Mouse (Mus musculus) thymus, adult 2 months (tissue): ENCODE results near the gene Bmpr1a. TPM values are rescaled to one million over a fixed set of nuclear protein-coding genes. Genes with fewer than 3 reads are reported as not detected.
A peak's percentile ranks its signal among the peaks of the same experiment; 100 is the strongest.

ENCODE experiments used
- DNase-seq: peaks from one replicate; pipeline ENCODE4 v3.0.0; 2021
- H3K27ac ChIP-seq: fragments of 200-500 bp; 2 replicates; pipeline ENCODE4 v1.5.1; 2012; ENCODE audit warnings: low read length, control low read depth; ENCODE audit not compliant: control insufficient read depth, insufficient read depth
- H3K27me3 ChIP-seq: fragments of 200-500 bp; 2 replicates; pipeline ENCODE4 v1.6.1; 2012; ENCODE audit warnings: mild to moderate bottlenecking, low read length, moderate library complexity, mixed read lengths; ENCODE audit not compliant: control insufficient read depth, insufficient read depth
- H3K36me3 ChIP-seq: fragments of 200-500 bp; 2 replicates; pipeline ENCODE4 v1.6.1; 2012; ENCODE audit warnings: mild to moderate bottlenecking, low read length, moderate library complexity; ENCODE audit not compliant: control insufficient read depth, insufficient read depth
- H3K4me1 ChIP-seq: fragments of 200-500 bp; replicated peaks from 2 replicates; pipeline ENCODE4 v1.6.1; 2012; ENCODE audit warnings: low read length; ENCODE audit not compliant: control insufficient read depth, insufficient read depth
- H3K4me3 ChIP-seq: fragments of 200-500 bp; 2 replicates; pipeline ENCODE4 v1.5.1; 2012; ENCODE audit warnings: mild to moderate bottlenecking, low read length, control low read depth, moderate library complexity; ENCODE audit not compliant: control insufficient read depth, insufficient read depth
- CTCF ChIP-seq: fragments of 200-500 bp; IDR thresholded peaks from 2 replicates; pipeline ENCODE4 v1.5.1; 2012; ENCODE audit warnings: mild to moderate bottlenecking, control low read depth, low read length, moderate library complexity, borderline replicate concordance; ENCODE audit not compliant: control insufficient read depth, poor library complexity, insufficient read depth; ENCODE audit errors: extremely low read depth
- POLR2A ChIP-seq: fragments of 200-500 bp; IDR thresholded peaks from 2 replicates; pipeline ENCODE4 v1.6.1; 2012; ENCODE audit warnings: mild to moderate bottlenecking, low read length, control low read depth, moderate library complexity; ENCODE audit not compliant: control insufficient read depth, poor library complexity, insufficient read depth; ENCODE audit errors: extremely low read depth
- WGBS: fragments of 180-500 bp; shearing (Covaris S2); methylation state at CpG from one replicate; pipeline ENCODE4 v1.1.7; 2018; 5-methylcytosine and 5-hydroxymethylcytosine counted together
- polyA plus RNA-seq: library from polyadenylated mRNA; depleted of rRNA; stranded (reverse); fragments of >200 nt; gene quantifications from 2 replicates; pipeline ENCODE4 v1.2.3, GENCODE M21; 2012

Bmpr1a gene
- polyA plus RNA-seq, 1 experiment: 3.1 TPM

DNA sequence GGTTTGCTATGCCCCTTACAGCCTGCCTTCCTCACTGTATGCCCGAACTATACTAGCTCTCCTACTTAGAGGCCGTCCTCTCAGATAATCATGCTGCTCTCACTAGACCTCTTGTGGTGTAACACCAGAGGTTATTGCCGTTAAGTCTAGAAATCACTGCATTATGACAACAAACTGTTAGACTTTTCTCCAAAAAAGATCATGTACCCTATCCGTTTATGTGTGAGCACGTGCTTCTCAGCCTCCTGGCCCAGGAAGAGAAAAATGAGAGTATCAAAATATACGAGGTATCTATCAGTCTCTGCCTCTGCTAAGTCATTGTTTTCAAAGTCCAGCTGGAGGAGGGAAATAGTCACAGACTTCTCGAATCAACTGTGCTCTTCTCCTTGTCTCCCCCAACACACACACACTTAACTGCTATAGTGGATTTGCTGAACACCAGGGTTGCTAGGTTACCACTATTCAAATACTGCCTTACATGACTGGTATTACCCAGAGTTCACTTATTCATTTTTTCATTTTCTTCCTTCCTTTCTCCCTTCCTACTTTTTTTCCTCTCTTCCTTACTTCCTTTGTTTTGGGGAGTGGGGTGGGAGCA lies 5.8 kb upstream of the Bmpr1a start:
- TF ChIP-seq POLR2A (no peak), CTCF (no peak)
- peaks cover 4% of the 10 kb centered on the region; the same call in 1 of the 2 replicates for H3K27me3 ChIP-seq
- WGBS: 42% methylated on average over 7 of the region's 7 CpGs
- no peak overlapping the region for H3K4me3 ChIP-seq
- no peaks in the 10 kb centered on the region for H3K4me1 ChIP-seq
- no peak for DNase-seq
- H3K27ac ChIP-seq: no peak overlapping the region
- no peaks in the 10 kb centered on the region for H3K36me3 ChIP-seq

DNA sequence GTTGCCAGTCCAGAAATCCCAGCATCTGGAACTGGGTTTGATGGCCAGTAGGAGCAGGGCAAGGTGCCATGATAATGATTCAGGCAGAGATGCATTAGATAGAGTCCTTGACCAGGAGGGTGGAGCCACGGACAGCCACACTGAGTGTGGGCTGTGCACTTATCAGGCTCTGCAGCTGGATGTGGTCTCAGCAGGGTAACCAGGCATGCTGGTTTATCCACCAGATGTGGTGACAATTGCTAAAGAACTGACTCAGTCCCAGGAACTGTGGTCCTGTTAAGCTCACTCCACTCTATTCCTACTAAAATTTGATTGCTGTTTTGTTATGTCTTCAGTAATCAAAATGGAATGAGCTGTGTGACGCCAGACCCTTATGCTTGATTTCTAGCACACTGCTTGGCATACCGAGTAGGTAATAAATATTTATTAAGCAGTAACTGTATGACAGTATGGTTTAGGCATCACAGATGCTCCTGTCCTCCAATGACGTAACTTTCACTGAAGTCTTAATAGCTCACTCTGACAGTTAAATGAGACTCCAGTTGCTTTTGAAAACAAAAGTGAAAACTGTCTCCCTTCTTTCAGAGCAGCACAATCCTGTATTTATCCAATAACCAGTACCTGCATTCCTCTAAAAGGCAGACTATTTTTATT lies 5.2 kb upstream of the Bmpr1a start:
- DNase-seq: no peak
- Histone ChIP-seq H3K27ac (no peak overlapping the region), H3K4me3 (no peak overlapping the region), H3K36me3 (no peaks in the 10 kb centered on the region), H3K27me3 (peaks cover 4% of the 10 kb centered on the region; the same call in 1 of the 2 replicates), H3K4me1 (no peaks in the 10 kb centered on the region)
- 54% methylated on average over 4 of the region's 4 CpGs for WGBS
- TF ChIP-seq POLR2A (no peak), CTCF (no peak)

DNA sequence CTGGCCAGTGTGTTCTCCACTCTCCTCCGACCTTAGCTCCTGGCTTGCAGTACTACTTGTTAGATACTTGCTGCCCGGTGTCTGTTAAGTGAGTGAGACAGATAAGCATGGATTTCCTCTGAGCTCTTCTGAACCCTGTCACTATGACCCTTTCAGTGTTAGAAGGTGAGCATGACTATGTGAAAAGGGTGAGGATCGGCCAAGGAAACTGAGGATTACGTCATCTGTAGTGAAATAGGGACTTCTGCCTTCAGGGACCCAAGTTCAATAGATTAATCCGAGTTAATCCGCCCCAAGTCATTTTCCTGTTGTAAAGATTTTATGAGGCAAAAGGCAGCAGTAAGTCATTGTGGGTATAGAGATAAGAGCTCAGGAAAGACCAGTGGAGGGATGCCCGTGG lies 2.2 kb upstream of the Bmpr1a start:
- Histone ChIP-seq H3K4me1 (peaks cover 11% of the 10 kb centered on the region), H3K36me3 (no peaks in the 10 kb centered on the region), H3K4me3 (no peak overlapping the region), H3K27ac (no peak overlapping the region), H3K27me3 (peaks cover 22% of the 10 kb centered on the region)
- 57% methylated on average over 7 of the region's 7 CpGs for WGBS
- no peak for DNase-seq
- TF ChIP-seq POLR2A: no peak
- no peak for TF ChIP-seq CTCF

DNA sequence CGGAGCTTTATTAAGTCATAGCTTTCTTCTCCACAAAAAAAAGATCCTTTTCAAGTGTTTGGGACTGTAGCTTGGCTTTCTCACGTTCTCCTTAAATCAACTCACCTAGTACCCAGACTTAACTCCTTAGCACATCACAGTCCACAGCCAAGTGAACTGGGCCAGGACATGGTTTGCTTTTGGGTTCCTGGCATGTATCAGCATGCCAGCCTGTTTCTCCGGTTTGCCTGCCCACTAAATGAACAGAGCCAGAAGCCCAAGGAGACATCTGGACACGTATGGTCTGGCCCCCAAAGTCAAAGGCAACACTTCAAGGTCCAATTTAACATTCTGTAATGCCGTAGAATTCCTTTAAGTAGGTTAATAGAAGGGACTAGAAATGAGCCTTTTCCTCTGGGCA lies 1.2 kb upstream of the Bmpr1a start:
- H3K27ac ChIP-seq: no peak overlapping the region
- TF ChIP-seq POLR2A: no peak
- TF ChIP-seq CTCF: no peak

DNA sequence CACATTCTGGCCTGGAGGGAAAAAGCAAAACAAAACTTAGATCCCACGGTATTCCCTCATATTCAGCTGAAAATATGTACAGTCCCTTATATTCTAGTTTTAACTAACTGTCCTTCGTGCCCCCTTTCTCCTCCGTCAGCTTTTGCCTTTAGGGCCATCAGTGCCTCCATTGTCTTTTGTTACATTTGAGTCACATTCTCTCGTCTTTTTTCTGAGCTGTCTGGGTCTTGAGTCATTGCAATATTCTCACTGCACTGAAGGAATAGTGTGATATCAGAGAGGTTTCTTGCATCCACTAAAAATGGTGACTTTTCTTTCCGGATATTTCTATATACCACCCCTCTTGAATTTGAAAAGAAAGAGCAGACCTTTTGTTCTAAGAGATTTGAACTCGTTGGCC lies 618 bp upstream of the Bmpr1a start:
- Histone ChIP-seq H3K4me3 (no peak overlapping the region), H3K36me3 (no peaks in the 10 kb centered on the region), H3K27me3 (peaks cover 23% of the 10 kb centered on the region), H3K4me1 (peaks cover 11% of the 10 kb centered on the region), H3K27ac (no peak overlapping the region)
- WGBS: 77% methylated on average over 6 of the region's 6 CpGs
- DNase-seq: no peak
- TF ChIP-seq CTCF (no peak), POLR2A (no peak)

More for the DNA sequence above, 1.2 kb upstream of the Bmpr1a start:
- Histone ChIP-seq H3K27me3 (peaks cover 23% of the 10 kb centered on the region), H3K4me1 (peaks cover 11% of the 10 kb centered on the region), H3K36me3 (no peaks in the 10 kb centered on the region), H3K4me3 (no peak overlapping the region)
- no peak for DNase-seq
- 85% methylated on average over 5 of the region's 5 CpGs for WGBS

DNA sequence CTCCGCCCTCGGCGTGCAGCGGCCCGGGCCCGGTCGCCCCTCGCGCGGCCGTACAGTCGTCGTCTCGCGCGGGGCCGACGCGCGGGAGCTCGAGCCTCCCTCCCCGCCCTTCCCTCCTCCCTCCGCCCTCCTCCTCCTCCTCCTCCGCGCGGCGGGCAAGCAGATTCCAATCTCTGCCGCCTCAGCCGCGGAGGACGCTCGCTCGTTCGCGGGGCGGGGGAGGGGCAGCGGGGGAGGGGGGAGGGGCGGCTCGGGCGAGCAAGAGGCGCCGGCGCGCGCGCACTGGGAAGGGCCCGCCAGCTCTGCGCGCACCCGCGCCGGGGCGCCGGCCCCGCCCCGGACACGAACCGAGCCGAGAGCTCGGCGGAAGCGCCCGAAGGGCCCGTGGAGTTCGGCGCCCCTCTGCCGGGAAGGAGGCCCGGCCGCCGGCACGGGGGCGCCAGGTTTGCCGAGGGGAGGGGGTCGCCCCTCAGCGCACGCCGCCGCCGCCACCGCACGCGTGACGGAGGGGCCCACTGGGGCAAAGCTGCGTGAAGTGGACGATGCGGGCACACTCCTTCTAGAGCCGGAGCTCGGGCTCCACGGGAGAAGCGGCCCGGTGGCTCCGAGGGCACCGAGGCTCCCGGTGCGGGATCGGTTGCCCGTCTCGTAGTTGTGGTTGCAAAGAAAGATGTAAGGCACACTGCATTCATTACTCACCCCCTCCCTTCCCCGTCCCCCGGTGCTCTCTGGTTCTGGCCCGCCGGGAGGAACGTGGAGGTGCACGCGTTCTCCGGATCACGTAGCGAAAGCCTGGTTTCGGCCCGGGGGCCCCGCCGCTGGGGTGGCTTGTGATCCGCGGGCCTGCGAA lies 441 bp downstream of the Bmpr1a start:
- TF ChIP-seq CTCF (no peak), POLR2A (no peak)
- H3K4me3 ChIP-seq: peak overlapping the region; percentile 71
- DNase-seq: peak; percentile 80

More for the DNA sequence above, 441 bp downstream of the Bmpr1a start:
- Histone ChIP-seq H3K36me3 (no peaks in the 10 kb centered on the region), H3K4me1 (peaks cover 11% of the 10 kb centered on the region), H3K27ac (no peak overlapping the region), H3K27me3 (peaks cover 23% of the 10 kb centered on the region)
- WGBS: under 1% methylated on average over 106 of the region's 115 CpGs
